Mouse (Mus musculus): ENCODE results near the gene Rpl9-ps6. TPM values are rescaled to one million over a fixed set of nuclear protein-coding genes. Genes with fewer than 3 reads are reported as not detected.
A peak's percentile ranks its signal among the peaks of the same experiment; 100 is the strongest.

Rpl9-ps6 gene
- polyA plus RNA-seq (2012; rRNA removed) = 31.7 and 55.2 TPM in 2 replicates

DNA sequence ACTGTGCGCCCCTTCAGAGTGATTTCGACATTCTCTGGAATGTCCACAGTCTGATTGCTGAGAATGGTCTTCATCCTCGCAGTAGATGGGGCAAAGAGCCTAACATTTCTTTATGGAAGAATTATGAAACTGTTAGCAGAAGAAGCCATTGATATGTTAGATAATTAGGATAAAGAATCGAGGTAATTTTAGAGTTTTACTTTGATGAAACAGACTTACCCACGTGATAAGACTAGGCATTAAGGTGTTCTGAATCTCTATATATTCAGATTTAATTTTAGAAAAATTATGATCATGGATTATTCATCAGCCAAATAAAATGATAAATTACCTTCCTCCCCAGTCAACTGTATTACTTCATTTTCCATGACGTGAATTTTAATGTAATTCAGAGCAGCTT is at the start of gene Rpl9-ps6:
TSS of gene Rpl9-ps6 (minus strand) at position 101 of the 400 bp plus-strand sequence.
- no peak for DNase-seq (ENCODE audit: extremely low spot score in 1 of 2, low spot score in 1 of 2)

DNA sequence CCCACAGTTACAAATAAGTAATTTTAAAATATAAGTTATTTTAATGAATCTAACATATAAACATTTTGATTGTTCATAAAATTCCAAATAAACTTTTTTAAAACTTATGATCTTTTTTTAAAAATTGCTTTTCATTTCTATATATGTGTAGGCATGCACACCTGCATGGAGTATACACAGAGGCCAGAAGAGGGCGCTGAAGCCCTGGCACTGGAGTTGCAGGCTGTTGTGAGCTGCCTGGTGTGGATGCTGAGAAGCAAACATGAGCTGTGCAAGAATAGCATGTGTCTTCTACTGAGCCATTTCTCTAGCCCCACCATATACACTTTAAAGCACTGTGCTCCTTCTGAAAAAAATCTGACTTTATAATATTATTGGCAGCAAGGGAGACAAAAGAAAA is 46.1 kb upstream of the Rpl9-ps6 start:
- DNase-seq (ENCODE audit: extremely low spot score in 1 of 2, low spot score in 1 of 2) = no peak

DNA sequence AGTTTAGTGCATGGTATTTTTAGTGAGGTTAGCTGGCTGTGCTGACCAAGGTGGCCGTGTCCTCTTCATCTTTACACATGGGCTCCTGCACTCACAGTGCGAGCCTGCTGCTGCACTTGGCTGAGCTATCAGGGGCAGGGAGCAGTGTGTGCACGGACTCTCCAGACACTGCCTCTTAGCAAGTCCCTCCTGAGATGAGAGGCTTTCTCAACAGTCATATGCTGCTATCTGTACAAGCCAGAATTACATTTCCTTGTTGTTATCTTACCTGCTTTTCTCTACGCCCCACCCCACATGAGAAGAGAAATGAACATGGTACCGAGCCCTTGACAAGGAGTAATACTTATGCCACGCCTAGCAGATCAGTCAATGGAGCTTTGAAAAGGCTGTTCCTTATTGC is 44.6 kb upstream of the Rpl9-ps6 start:
- no peak for DNase-seq (ENCODE audit: extremely low spot score in 1 of 2, low spot score in 1 of 2)

DNA sequence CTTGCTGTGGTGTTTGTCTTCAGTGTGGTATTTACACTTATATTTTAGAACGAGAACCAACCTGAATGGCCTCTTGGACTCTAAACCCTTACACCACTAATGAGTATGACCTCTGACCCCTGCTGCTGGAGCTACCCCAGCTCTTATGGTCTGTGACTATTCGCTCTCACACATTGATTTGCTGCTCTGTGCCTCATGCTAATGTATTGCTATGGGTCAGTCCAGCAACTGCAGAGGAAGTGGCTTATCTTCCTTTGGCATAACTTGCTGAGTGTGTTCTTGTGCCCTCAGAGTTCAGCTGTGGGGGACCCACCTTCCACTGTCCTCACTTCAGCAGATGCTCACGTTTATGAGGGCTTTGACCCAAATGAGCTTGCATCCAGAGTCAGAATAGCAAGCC is 43.9 kb upstream of the Rpl9-ps6 start:
- no peak for DNase-seq (ENCODE audit: extremely low spot score in 1 of 2, low spot score in 1 of 2)

DNA sequence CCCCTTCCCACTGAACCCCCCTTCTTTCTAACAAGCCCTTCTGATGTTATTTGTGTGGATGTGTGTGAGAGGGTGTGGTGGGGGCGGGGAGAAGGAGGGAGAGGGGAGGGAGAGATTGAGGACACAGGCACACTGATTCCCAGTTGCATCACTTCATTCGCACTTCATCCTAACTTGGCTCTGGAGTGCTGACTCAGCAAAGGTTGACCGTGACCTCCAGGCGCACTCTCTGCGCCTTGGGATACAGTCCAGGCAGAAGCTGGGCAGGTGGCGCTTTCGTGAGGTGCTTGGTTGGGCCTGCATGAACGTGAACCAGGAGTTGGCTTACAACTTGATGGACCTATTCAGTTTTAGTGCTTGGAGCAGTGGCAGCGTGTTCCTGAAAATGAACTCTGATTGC is 41.1 kb upstream of the Rpl9-ps6 start:
- no peak for DNase-seq (ENCODE audit: extremely low spot score in 1 of 2, low spot score in 1 of 2)

DNA sequence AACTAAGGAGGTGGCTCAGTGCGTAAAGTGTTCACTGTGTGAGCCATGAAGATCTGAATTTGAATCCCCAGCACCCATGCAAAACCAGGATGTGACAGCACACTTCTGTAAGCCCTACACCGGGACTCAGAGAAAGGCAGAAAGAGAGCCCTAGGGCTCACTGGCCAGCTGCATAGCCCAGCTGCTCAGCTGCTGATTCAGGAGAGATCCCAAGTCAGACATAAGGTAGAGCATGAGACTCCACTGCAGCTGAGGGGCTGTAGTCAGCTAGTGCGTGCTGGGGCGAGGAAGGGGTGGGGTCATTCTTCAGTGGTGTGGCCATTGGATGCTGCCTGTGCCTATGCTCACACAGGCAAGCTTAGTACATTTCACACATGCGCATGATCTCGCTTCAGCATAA is 40.7 kb upstream of the Rpl9-ps6 start:
- DNase-seq (ENCODE audit: extremely low spot score in 1 of 2, low spot score in 1 of 2) = no peak

DNA sequence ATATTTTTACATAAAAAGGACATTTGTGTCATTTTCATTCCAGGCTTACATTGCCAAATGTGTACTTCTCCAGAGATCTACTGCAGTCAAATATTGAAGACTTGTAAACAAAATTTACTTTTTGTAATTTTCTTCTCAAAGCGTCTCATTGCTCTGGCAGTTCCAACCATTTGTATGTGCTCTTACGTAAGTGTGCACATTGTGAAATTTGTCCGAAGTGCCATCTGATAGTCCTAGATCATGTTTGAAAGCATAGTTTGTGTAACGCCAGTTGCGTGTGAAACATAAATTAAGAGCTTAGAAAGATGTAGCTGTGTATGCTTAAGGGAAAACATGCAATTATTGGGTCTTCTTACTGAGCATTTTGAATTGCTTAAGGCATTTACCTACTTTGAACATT is 40.1 kb upstream of the Rpl9-ps6 start:
- DNase-seq (ENCODE audit: extremely low spot score in 1 of 2, low spot score in 1 of 2) = no peak

DNA sequence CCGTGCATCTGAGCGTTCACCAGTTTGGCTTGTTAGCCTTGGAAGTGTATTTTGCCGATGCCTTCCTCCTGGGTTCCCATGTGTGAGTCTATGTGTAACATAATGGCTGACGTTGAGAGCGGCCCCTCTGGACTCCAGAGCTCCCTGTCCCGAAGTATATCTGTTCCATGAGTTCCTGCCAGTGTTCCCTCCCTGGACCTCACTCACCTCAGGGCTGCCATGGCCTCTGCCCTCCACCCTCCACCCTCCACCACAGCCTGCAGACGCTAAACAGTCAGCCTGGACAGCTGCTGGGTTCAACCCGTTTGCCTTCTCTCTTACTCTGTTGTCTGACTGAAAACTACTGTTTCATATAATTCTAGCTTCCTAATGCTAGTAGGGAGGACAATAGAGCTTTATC is 39.7 kb upstream of the Rpl9-ps6 start:
- no peak for DNase-seq (ENCODE audit: extremely low spot score in 1 of 2, low spot score in 1 of 2)

DNA sequence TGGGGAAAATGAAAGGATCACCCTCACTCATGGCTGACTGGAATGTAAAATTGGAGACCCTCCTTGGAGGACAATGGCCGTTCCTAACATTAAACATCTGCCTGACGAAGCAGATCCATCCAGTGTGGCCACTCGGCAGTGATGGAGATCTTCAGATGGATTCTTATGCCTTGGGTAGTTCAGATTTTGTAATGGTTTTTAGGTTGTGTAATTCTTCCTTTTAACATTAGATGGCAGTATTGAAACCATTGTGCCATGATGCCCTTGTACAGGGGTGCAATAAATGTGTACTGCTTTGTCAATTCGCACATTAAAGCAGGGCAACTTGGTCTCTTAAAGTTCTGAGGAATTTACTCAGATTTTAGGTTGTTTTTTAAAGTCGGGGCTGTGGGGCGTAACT is 35.0 kb upstream of the Rpl9-ps6 start:
- DNase-seq (ENCODE audit: extremely low spot score in 1 of 2, low spot score in 1 of 2) = peak in 1 of 2 experiments; percentile 30

DNA sequence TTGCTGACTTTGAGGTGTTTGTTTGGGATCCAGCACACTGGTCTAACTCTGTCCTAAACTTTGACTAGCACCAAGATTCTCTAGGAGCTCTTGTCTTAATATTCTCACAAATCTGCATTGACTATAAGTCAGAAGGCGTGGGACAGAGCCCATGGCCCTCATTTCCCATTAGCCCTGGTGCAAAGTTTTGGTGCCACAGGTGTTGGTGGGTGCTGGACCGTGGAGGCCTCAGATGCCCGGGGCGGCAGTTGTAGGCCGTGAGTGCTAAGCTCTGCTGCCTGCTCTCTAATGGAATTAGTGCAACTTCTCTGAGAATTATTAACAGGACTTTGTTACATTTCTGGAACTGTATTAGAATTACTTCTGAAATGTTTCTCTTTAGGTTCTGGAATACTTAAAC is 31.6 kb upstream of the Rpl9-ps6 start:
- DNase-seq (ENCODE audit: extremely low spot score in 1 of 2, low spot score in 1 of 2) = no peak

DNA sequence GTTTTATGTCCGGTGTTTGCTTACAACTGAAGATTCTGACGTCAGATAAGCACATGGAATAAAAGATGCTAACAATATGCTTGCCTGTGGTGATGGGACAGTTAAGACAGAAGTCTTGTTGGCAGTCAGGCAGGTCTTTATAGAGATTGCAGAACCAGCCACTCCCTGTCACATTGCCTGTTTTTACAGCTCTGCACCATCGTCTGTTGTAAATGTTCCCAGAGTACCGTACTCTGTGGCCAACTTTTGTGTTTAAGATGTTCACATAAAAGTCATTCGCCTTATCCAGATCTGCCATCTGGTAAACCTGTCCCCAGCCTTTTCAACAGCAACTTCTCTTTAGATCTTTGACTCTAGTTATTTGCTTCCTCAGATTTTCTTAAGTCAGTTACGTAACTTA is 31.0 kb upstream of the Rpl9-ps6 start:
- no peak for DNase-seq (ENCODE audit: extremely low spot score in 1 of 2, low spot score in 1 of 2)

DNA sequence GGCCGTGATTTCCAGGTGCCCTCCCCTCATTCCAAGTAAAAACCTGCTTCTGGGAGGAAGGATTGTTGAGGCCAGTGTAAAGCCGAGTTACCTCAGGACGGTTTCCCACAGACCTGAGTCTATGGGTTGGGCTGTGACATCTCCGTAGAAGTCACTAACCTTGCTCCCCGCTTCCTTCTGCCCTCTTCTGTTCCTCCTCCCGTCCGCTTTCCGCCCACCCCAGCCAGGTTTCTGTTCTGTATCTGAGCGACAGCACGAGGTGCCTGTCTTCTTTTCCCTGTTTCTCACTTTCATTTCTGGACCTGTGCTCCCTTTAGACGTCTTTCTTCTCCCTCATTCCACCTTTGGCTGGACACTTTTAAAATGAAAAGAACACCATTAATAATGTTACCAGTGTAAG is 28.7 kb upstream of the Rpl9-ps6 start:
- DNase-seq (ENCODE audit: extremely low spot score in 1 of 2, low spot score in 1 of 2) = no peak

DNA sequence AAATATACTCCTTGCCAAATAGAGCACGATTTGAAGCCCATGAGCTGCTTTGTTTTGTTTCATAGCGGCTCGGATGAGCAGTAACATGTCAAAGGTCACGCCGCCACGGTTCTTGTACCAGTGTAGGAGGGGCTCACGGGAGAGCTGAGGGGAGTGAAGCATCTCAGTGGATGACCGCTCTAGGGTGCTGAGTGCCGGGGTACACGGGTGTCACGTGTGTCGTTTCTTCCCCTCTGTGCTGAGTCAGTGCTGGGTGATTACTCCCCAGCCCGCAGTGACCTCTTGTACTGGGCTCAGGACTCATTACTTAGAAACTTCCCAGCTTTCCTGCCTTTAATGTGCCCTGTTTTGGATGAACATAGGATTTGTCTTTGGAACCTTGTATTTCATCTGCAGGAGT is 28.2 kb upstream of the Rpl9-ps6 start:
- DNase-seq (ENCODE audit: extremely low spot score in 1 of 2, low spot score in 1 of 2) = no peak

DNA sequence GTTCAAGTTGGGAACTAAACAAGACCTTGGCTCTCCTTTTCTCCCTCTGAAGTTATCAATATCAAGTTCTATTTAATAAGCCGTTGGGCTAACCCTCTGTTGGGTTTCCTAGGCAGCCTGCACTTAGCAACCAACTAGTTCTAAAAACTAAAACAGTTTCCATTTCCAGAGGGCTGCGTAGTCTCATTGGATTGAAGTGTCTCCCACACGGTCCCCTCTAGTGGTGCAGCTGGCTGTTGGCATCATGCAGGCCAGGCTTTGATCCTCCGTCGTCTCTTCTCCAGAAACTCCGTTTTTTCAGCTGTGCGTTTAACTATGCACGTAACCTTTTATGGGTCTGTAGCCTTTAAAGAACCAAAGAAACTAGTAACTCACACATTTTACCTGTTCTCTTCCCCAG is 27.1 kb upstream of the Rpl9-ps6 start:
- peak in 1 of 2 experiments; percentile 46 for DNase-seq (ENCODE audit: extremely low spot score in 1 of 2, low spot score in 1 of 2)

DNA sequence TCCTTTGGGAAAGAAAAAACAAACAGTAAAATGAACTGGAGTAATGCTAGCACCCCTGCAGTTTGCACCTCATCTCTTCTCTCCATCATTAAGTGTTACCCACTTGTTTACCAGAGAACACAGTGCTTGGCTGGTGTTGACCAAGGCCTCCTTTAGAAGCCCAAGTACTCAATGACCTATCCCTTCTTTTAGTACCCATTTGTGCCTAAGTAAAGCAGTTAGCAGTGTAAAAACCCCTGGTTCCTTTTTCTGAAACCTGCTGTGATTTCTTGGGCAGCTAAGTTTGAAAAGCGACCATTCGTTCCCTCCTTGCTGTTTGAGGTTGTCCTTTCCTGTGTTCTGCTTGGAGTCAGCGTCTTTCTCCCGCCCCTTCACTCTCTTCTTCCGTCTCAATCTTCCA is 26.6 kb upstream of the Rpl9-ps6 start:
- no peak for DNase-seq (ENCODE audit: extremely low spot score in 1 of 2, low spot score in 1 of 2)

DNA sequence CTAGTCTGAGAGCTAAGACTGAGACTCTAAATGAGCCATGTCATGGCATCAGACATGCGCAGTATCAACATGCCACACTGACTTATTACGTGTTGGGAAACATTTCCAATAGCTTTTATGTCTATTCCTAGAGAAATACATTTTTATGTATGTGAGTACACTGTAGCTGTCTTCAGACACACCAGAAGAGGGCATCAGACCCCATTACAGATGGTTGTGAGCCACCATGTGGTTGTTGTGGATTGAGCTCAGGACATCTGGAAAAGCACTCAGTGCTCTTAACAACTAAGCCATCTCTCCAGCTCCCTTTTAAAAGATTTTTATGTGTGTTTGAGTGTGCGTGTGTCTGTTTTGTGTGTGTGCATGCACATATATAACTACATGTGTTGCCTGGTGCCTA is 26.0 kb upstream of the Rpl9-ps6 start:
- no peak for DNase-seq (ENCODE audit: extremely low spot score in 1 of 2, low spot score in 1 of 2)

DNA sequence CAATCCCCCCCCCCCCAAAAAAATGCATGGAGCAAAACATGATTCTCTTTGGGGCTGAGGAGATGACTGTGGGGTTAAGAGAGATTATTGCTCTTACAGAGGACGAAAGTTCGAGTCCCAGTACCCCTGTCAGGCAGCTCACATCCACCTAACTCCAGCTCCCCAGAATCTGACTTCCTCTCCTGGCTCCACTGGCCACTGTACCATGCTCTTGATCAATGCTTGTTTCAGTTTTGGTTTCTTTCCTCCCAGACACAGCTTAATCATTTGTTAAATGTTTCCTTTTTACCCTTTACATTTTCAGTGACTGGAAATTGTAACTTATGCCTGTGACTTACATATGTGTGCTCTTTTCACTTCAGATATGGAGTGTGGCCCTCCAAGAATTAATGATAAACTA is 24.6 kb upstream of the Rpl9-ps6 start:
- DNase-seq (ENCODE audit: extremely low spot score in 1 of 2, low spot score in 1 of 2) = no peak

DNA sequence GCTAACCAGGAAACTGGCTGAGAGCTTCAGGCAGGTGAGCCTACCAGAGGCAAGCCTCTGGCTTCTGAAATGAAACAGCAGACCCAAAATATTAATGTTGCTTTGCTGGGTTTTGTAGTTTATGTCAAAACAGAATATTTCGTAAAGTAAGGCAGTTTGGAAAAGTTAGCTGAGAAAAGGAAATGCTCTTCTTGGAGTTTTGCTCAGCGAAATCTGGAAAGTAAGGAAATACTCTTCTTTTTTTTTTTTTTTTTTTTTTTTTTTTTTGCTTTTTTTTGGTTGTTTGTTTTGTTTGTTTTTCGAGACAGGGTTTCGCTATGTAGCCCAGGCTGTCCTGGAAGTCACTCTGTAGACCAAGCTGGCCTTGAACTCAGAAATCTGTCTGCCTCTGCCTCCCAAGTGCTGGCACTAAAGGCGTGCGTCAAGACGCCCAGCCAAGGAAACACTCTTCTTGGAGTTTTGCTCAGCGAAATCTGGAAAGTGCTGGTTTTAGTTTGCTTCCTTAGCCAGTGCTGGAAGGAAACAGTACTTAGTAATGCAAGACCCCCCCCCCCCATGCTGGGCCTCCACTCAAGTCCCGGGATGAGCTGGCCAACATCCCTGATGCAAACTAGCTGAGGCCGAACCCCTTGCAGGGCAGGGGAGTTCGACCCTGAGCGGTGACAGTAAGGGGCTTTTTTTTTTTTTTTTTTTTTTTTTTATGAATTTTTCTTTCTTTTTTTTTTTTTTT is 23.0 kb upstream of the Rpl9-ps6 start:
- no peak for DNase-seq (ENCODE audit: extremely low spot score in 1 of 2, low spot score in 1 of 2)

DNA sequence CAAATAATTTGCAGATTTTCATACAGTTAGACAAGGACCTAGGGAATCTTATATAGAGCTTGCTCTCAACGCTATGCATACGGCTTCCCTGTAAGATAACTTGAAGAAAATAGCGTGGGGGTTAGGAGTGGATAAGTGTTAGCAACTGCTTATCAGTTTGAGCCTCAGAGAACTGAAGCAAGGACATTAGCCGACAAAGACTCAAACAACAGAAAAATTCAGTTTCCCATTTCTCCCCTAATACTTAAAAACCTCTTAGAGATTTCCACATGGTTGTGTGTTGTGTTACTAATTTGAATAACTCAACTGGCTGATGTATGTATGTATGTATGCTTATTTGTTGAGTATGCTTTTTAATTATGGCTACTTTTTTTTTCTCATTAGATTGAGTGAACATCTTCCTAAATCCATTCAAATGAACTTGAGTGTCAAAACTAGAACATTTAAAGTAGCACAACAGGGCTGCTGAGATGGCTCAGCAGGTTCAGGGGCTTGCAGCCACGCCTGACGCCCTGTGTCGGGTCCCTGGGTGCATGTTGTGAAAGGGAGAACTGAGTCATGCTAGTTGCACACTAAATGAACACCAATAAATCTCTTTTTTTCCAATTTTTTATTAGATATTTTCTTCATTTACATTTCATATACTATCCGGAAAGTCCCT is 21.3 kb upstream of the Rpl9-ps6 start:
- DNase-seq (ENCODE audit: extremely low spot score in 1 of 2, low spot score in 1 of 2) = no peak

DNA sequence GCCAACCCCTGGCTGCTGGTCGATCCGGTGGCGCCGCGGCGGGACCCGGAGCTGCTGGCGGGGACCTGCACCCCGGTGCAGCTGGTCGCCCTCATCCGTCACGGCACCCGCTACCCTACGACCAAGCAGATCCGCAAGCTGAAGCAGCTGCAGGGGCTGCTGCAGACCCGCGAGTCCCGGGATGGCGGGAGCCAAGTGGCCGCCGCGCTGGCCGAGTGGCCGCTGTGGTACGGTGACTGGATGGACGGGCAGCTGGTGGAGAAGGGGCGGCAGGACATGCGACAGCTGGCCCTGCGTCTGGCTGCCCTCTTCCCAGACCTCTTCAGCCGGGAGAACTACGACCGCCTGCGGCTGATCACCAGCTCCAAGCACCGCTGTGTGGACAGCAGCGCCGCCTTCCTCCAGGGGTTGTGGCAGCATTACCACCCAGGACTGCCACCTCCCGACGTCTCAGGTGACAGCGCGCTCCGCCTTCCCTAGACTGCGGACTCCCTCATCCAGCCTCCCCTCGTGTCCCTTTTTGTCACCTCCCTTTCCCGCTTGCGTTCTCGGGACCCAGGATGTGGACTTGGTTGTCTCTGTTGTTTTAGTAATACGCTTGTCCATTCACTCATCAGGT is 19.8 kb upstream of the Rpl9-ps6 start:
- peak; percentile 44 to 72 for DNase-seq (ENCODE audit: extremely low spot score in 1 of 2, low spot score in 1 of 2)

DNA sequence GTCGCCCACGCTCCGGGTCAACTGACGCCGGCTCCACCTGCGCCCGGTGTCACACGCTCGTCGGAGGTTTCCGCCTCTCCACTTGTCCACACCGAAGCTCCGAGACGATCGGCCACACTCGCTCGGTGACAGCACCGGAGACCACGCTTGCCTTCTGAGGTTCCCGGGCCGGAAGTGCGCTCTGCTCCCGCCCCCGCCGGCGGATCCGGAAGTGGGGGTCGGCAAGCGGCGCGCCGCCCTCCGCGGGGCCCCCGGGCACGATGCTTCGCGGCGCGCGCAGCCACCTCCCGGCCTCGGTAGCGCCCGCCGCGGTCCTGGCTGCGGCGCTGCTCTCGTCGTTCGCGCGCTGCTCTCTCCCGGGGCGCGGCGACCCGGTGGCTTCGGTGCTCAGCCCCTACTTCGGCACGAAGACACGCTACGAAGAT is 19.3 kb upstream of the Rpl9-ps6 start, which contains the start of gene Minpp1:
TSS of gene Minpp1 (plus strand) at position 89 of the 425 bp plus-strand sequence.
- peak; percentile 49 to 88 for DNase-seq (ENCODE audit: extremely low spot score in 1 of 2, low spot score in 1 of 2)
